Mouse (Mus musculus) adrenal gland, postnatal 14 days (tissue): ENCODE data around the gene Gtpbp3. TPM values are rescaled to one million over a fixed set of nuclear protein-coding genes. Genes with fewer than 3 reads are reported as not detected.

ENCODE experiments used
- DNase-seq: peaks from one replicate; pipeline ENCODE4 v3.0.0; 2021; ENCODE audit warnings: mixed read lengths
- long read RNA-seq, 2 experiments: library from polyadenylated mRNA; stranded (forward); transcript quantifications; one replicate each; pipeline ENCODE4 v2.0.0; 2021
- total RNA-seq: library from RNA; stranded (reverse); gene quantifications from 2 replicates; pipeline ENCODE4 v1.2.3, GENCODE M21; 2021

The Gtpbp3 gene
- 20.0 and 21.5 TPM in 2 replicates for total RNA-seq
- long read RNA-seq, experiment 1, transcript Gtpbp3-201 (9 exons, 2,800 nt), result major isoform, 8 of 20 reads
- long read RNA-seq, experiment 1, partial matches to known transcripts, result 1 of 20 reads
- long read RNA-seq, experiment 1, other reads (novel, unspliced or antisense), result 8 of 20 reads
- long read RNA-seq, experiment 2, transcript Gtpbp3-201 (9 exons, 2,800 nt), result major isoform, 8 of 19 reads
- long read RNA-seq, experiment 2, partial matches to known transcripts, result 3 of 19 reads
- long read RNA-seq, experiment 2, other reads (novel, unspliced or antisense), result 5 of 19 reads

DNA sequence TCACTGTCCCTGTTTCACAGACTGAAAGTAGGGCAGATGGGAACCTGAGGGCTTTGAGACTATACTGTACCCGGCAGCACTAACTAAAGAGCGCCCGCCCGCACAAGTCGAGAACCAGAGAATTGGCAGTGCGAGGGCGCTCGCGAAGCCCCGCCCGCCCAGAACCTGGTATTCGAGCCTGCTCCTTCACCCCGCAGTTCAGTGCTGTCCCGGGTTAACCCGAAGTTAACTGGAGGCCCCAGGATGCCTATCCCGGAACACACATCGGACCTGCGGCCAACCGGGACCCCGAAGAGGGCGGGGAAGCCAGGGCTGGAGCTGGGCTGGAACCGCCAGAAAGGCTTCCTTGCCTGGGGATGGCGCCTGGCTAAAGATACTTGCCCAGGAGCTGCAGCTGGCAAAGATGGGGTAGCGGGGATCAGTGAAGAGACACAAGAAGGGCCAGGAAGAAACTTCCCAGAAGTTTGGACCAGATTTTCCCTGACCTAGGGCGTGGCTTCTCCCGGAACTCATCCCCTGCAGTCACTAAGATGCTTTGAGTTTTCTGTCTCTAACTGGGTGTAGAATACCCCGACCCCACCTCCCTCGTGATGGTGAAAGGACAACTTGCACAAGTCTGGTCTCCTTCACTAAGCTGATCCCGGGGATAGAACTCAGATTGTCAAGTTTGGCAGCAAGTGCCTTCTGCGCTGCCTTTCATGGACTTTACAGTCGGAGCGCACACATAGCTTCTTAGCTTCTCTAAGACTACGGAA lies at the start of gene Gtpbp3:
TSS of gene Gtpbp3 (plus strand) at position 413 of the 755 bp plus-strand sequence.
- peak; percentile 91 for DNase-seq

- peak; percentile 76 for DNase-seq
Observed at GRCm38 (mm10) chr8:71441404-71441803, 46.5 kb upstream of the Gtpbp3 start.

- no peak for DNase-seq
Observed at GRCm38 (mm10) chr8:71445096-71445495, 42.8 kb upstream of the Gtpbp3 start.

DNA sequence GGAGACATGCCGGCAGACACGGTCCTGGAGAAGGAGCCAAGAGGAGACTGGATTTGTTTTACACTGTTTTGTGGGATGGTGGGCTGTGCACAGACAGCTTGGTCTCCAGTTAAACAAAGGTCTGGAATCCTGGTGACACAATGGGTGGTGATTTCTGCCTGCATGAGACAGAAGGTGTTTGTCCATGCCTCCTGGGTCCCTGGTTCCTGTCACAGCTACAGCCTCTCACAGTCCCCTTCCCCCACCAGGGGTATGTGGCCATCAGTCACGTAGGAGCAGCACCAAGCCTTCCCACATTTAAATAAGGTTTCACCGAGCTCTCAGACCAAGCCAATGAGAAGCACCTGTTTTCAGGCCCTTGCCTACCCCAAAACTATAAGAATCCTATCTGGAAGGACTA lies 36.6 kb upstream of the Gtpbp3 start:
- DNase-seq, result no peak

DNA sequence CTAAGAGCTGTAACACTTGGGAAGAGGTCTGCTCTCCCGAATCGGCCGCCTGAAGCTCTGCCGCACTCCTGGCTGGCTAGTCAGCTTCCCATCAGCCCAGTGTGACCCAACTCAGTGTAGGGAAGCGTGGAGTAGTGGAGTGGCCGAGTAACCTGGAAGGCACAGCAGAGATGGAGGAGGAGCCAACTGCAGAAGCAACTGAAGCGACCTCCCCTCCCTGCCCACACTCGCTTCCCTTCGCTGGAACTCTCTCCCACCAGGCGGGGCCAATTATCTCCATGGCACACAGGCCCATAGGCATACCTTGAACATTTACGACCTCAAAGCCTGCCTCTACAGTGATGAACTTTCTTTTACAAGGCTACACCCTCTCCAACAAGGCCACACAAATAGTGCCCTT lies 36.1 kb upstream of the Gtpbp3 start:
- DNase-seq, result no peak

- DNase-seq, result no peak
Observed at GRCm38 (mm10) chr8:71452669-71453068, 35.2 kb upstream of the Gtpbp3 start.

DNA sequence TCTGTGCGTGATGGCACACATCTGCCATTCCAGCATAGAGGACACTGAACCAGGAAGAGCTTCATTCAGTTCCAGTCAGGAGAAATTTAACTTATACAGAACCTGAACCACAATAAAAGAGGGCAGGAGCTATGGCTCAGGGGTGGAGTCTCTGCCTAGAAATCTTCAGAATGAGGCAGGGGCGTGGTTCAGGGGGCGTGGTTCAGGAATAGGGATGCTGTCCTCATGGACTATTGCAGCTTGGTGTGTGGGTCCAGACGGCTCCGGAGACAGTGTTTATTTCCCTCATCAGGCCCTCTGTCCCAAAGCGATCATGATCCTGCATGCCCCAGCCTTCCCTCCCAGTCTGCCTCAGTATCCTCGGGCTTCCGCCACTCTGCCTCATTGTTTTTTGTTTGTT lies 33.2 kb upstream of the Gtpbp3 start:
- no peak for DNase-seq

DNA sequence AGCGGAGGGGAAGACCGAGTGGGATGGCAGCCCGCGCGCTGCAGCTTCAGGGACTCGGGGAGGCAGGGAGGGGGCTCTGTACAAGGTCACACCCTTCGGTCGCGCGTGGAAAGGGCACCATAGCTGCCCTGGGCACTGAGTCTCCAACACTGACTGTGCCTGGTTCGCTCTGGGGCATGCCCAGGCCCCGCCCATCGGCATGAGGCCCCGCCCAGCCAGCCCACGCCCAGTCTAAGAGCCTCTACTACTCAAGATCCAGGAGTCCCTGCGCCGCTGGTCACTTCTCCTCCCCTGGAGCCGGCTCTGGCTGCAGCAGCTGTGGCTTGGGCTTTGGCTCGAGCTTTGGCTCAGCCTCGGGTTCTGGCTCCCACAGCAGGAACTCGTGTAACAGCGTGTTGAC lies 31.0 kb upstream of the Gtpbp3 start:
- DNase-seq, result no peak

DNA sequence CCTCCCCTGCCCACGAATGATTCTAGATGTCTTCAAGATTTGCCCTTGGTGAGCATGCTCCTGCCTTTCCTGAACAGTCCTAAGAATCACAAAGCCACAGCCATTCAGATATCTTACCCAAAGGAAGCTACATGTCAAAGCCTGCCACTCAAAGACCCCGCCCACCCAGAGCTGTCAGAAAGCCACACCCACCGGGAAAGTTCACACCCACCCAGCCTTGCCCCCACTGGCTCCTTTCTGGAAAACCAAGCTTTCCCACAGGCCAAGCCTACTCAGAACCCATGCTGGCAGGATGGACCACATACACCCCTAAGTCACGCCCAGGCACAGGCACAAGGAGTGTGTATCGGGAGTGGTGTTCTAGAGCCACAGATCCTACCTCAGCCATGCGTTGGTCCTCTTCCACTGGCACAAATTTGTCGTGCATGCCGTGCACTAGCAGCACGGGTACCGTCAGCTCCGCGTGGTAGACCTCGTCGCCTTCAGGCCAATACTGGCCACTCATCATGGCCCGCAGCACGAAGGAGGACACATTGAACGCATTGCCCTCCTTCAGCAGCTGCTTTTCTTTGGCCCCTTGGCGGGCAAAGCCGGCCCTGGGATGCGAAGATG lies 30.1 kb upstream of the Gtpbp3 start:
- no peak for DNase-seq

DNA sequence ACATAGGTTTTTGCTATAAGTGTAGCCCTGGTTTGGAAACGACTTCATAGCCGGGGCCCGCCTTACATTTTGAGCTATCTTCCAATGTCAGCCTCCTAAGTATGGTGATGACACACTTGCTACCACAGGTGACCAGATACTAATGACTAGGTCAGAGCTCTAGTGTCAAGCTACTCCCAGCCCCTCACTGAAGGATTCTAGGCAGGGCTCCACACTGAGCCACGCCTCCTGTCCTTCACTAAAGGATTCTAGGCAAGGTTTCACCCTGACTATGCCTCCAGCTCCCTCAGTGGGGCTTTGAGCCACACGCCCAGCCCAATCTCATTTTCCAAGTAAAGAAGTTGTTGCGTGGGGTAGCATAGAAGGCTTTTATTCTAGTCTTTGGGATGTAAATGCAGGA lies 27.2 kb upstream of the Gtpbp3 start:
- DNase-seq, result no peak

DNA sequence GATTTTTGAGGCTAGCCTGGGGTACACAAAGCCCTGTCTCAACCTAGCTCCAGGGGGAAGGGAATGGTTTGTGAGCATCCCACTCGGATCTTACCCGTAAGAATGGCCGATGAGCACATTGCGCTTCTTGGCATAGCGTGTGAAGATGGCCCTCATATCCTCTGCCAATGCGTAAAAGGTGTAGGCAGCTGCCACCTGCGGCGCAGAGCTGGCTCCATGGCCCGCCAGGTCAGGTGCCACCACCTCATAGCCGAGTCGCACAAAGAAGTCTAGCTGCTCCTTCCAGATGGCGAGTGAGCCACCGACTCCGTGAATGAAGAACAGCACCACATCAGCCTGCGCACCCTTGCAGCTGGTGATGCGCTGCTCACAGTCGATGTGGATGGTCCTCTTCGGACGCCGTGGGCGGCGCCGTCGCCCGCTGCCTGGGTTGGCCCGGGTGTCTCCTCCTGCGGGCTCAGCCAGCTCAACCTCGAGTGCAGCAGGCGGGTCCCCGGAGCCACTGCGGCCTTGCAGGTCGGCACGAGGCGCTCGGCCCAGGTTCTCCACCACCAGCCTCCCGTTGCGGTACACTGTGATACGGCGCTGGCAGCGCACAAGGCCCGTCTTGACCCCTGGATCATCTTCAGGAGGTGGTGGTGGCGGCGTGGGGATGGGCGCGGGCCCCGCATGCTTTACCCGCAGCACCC lies 26.6 kb upstream of the Gtpbp3 start:
- no peak for DNase-seq

DNA sequence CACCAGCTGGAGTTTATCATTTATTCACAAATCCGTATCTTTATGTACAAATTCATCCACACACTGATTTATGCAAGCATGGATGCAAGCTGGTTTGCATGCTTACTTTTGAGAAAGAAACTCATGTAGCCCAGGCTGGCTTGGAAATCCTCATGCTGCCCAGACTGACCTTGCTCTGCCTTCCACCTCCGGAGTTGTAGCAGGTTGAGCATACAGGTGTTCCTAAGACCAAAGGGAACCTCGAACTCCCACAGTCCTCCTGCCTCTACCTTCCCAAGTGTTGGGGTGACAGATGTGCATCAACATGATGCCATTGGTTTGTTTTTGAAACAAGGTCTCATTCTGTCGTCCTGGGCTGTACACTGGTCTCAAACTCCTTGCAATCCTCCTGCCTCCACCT lies 25.7 kb upstream of the Gtpbp3 start:
- no peak for DNase-seq

GRCm38 (mm10) chr8:71462786-71463185 lies 25.1 kb upstream of the Gtpbp3 start:
- DNase-seq, result peak; percentile 78

GRCm38 (mm10) chr8:71463188-71464033 lies 24.5 kb upstream of the Gtpbp3 start, which contains the start of gene Abhd8:
Gene Abhd8, minus strand, starts transcription at chr8:71463655.
- peak; percentile 98 for DNase-seq

DNA sequence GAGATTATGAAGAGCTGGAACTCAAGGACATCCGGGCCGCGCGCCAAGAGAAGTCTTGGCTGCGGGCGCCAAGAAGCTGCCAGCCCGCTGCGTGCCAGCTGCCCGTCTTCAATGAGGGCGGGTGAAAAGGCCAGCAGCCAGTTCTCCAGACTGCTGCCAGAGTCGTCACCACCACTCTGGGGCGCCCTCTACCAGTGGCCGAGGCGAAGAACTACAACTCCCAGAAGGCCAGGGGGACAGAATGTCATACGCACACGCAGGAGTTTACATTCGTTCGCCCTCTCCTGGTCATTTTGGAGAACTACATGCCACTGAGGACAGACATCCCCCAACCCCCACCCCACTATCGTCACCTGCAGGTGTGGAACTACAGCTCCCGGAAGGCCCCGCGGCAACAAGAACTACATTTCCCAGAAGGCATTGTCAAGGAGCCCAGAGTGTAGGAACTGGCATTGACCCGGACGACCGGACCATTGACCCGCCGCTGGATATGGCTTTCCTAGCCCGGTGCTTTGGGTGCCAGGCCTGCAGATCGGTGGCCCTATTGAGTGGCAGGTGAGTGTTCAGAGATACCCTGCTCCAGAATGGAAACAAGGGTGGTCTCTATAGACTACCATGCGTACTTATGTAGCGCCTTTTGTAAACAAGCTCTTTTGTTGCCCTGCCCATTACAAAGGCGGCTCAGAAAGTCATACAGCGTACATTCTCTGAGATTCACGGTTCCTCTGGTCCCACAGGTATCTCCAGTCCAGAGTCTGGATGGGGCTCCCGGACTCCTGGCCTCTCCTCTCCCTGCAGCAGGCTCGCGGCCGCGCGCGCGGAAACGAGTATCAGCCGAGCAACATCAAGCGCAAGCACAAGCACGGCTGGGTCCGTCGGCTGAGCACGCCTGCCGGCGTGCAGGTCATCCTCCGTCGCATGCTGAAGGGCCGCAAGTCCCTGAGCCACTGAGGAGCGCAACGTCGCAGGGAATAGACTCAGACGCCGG lies 23.1 kb upstream of the Gtpbp3 start, which contains the start of gene Mrpl34:
TSS of gene Mrpl34 (plus strand) at position 447 of the 988 bp plus-strand sequence.
- peak; percentile 98 for DNase-seq

- DNase-seq, result no peak
Observed at GRCm38 (mm10) chr8:71465733-71466132, 22.2 kb upstream of the Gtpbp3 start.

DNA sequence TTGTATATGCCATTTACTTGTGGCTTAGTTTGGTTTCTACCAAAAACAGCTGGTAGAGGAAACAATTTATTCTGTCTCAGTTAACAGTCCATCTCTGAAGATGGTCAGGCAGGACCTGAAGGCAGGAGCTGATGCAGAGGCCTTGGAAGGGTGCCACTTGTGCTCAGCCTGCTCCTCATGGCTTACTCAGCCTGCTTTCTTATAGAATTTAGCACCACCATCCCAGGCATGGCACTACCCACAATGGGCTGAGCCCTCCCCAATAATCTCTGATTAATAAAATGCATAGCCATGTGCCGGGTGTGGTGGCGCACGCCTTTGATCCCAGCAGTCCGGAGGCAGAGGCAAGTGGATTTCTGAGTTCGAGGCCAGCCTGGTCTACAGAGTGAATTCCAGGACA lies 21.7 kb upstream of the Gtpbp3 start:
- no peak for DNase-seq

- no peak for DNase-seq
Observed at GRCm38 (mm10) chr8:71467201-71467600, 20.7 kb upstream of the Gtpbp3 start.

- DNase-seq, result no peak
Observed at GRCm38 (mm10) chr8:71468001-71468400, 19.9 kb upstream of the Gtpbp3 start.

- peak; percentile 99 for DNase-seq
Observed at GRCm38 (mm10) chr8:71468916-71469315, 19.0 kb upstream of the Gtpbp3 start, which contains the start of gene Dda1. Gene Dda1, plus strand, starts transcription at chr8:71469199.
